Mouse (Mus musculus): ENCODE measurements around the gene Oas1f. TPM values are rescaled to one million over a fixed set of nuclear protein-coding genes. Genes with fewer than 3 reads are reported as not detected.

The Oas1f gene
- total RNA-seq, 2 experiments from 2014 or later = not detected

Small RNAs within 50 kb of the gene (microRNA-seq; reads per million reads assigned to microRNA genes)
- gene Gm22907 = not detected

Other genes with a start within 250 kb of the Oas1f start
- gene Rita1, start 234.8 kb upstream of the Oas1f start, total RNA-seq (2021) = 10 to 100 TPM; 11.8 to 13.5 TPM
- 10 to 100 TPM; 47.6 to 51.4 TPM for gene Ddx54, start 234.6 kb upstream of the Oas1f start, total RNA-seq (2021)
- gene Cfap73, start 213.1 kb upstream of the Oas1f start, total RNA-seq (2021) = under 1 TPM; 0.56 to 0.78 TPM
- 10 to 100 TPM; 10.7 to 15.8 TPM for gene Rasal1, start 198.6 kb upstream of the Oas1f start, total RNA-seq (2021)
- 10 to 100 TPM; 13.7 to 17.2 TPM for gene Dtx1, start 135.4 kb upstream of the Oas1f start, total RNA-seq (2021)
- gene Oas2, start 97.5 kb upstream of the Oas1f start, total RNA-seq (2021) = under 1 TPM; 0.17 to 0.31 TPM
- gene Oas3, start 69.7 kb upstream of the Oas1f start, total RNA-seq (2021) = under 1 TPM; 0.11 to 0.25 TPM
- gene Oas1e, start 51.8 kb upstream of the Oas1f start, total RNA-seq (2021) = not detected
- gene Oas1c, start 34.9 kb upstream of the Oas1f start, total RNA-seq (2021) = 1 to 10 TPM; 2.3 to 4.1 TPM
- gene Oas1h, start 14.1 kb downstream of the Oas1f start, total RNA-seq (2021) = under 1 TPM in 1 of 2 experiments, not detected in 1; 0.20 TPM
- under 1 TPM; 0.23 to 0.42 TPM for gene Oas1g, start 40.2 kb downstream of the Oas1f start, total RNA-seq (2021)
- gene Oas1a, start 60.2 kb downstream of the Oas1f start, total RNA-seq (2021) = 1 to 10 TPM; 1.1 to 1.2 TPM
- not detected for gene Oas1d, start 67.2 kb downstream of the Oas1f start, total RNA-seq (2021)
- 1 to 10 TPM; 4.3 to 6.9 TPM for gene Rph3a, start 162.7 kb downstream of the Oas1f start, total RNA-seq (2021)

Measured in adrenal gland, postnatal 4 days (tissue).